Mouse (Mus musculus) lung, adult 18-20 months (tissue): ENCODE data around the gene Pus7.

Experiments
- DNase-seq, 2 experiments: peaks; one replicate each; pipeline ENCODE4 v3.0.0; 2022; ENCODE audit warnings: mixed read lengths in 2 of 2

Pus7 gene

GRCm38 (mm10) chr5:23782931-23783877 lies at the start of gene Pus7:
TSS of gene Pus7 (minus strand) at chr5:23783711.
- peak; percentile 84 to 89 for DNase-seq

- DNase-seq, result peak in 1 of 2 experiments; percentile 26
Measured at GRCm38 (mm10) chr5:23830897-23831752, 47.6 kb upstream of the Pus7 start.

GRCm38 (mm10) chr5:23826321-23827004 lies 43.0 kb upstream of the Pus7 start:
- peak; percentile 49 to 56 for DNase-seq

- DNase-seq, result no peak
Measured at GRCm38 (mm10) chr5:23824171-23824733, 40.7 kb upstream of the Pus7 start.

- no peak for DNase-seq
Measured at GRCm38 (mm10) chr5:23822306-23822705, 38.8 kb upstream of the Pus7 start.

- no peak for DNase-seq
Measured at GRCm38 (mm10) chr5:23816681-23817080, 33.2 kb upstream of the Pus7 start.

- DNase-seq, result no peak
Measured at GRCm38 (mm10) chr5:23814841-23815240, 31.3 kb upstream of the Pus7 start.

- DNase-seq, result no peak
Measured at GRCm38 (mm10) chr5:23792726-23793125, 9.2 kb upstream of the Pus7 start.

GRCm38 (mm10) chr5:23789078-23789612 lies 5.6 kb upstream of the Pus7 start:
- DNase-seq, result no peak

- DNase-seq, result no peak
Measured at GRCm38 (mm10) chr5:23788390-23788830, 4.9 kb upstream of the Pus7 start.

GRCm38 (mm10) chr5:23787536-23788389 lies 4.3 kb upstream of the Pus7 start, which contains the start of gene Rint1:
TSS of gene Rint1 (plus strand) at chr5:23787711.
- DNase-seq, result peak; percentile 92 to 93

- DNase-seq, result no peak
Measured at GRCm38 (mm10) chr5:23782051-23782810, 1.3 kb downstream of the Pus7 start.

- DNase-seq, result no peak
Measured at GRCm38 (mm10) chr5:23781172-23781571, 2.3 kb downstream of the Pus7 start.

GRCm38 (mm10) chr5:23780516-23780915 lies 3.0 kb downstream of the Pus7 start:
- DNase-seq, result no peak

- no peak for DNase-seq
Measured at GRCm38 (mm10) chr5:23774186-23774585, 9.3 kb downstream of the Pus7 start.

GRCm38 (mm10) chr5:23771105-23771504 lies 12.4 kb downstream of the Pus7 start:
- DNase-seq, result no peak

- no peak for DNase-seq
Measured at GRCm38 (mm10) chr5:23764557-23764956, 19.0 kb downstream of the Pus7 start.

- DNase-seq, result no peak
Measured at GRCm38 (mm10) chr5:23762531-23762930, 21.0 kb downstream of the Pus7 start.

- DNase-seq, result peak; percentile 16 to 33
Measured at GRCm38 (mm10) chr5:23758633-23759032, 24.9 kb downstream of the Pus7 start.

GRCm38 (mm10) chr5:23756368-23756767 lies 27.1 kb downstream of the Pus7 start:
- no peak for DNase-seq
